Mouse (Mus musculus) brain, embryonic 14.5 days (tissue): ENCODE measurements at regions not wholly inside any gene's neighbourhood (a gene's known extent, or its start where the extent isn't known, plus 50 kb on each side); places are given as distances from the start of the nearest gene placed in this dataset.

ENCODE experiments used
- CTCF ChIP-seq: fragments of 200-500 bp; IDR thresholded peaks from 2 replicates; pipeline ENCODE4 v1.5.1; 2012; ENCODE audit warnings: inconsistent platforms, mild to moderate bottlenecking, moderate library complexity, borderline replicate concordance; ENCODE audit not compliant: insufficient read depth, insufficient read length; ENCODE audit errors: extremely low read depth
- POLR2A ChIP-seq: fragments of 200-500 bp; IDR thresholded peaks from 2 replicates; pipeline ENCODE4 v1.6.1; 2012; ENCODE audit warnings: mild to moderate bottlenecking, inconsistent platforms, borderline replicate concordance; ENCODE audit not compliant: poor library complexity, insufficient read depth, insufficient read length, severe bottlenecking; ENCODE audit errors: extremely low read depth

- TF ChIP-seq POLR2A (no peak), CTCF (no peak)
Observed at GRCm38 (mm10) chr10:126568155-126568554, 333.0 kb downstream of the Atp23 start.
